Mouse (Mus musculus) bone marrow macrophage, adult 2 months (primary cell): Measurements from ENCODE around the gene Fbxo36. TPM values are rescaled to one million over a fixed set of nuclear protein-coding genes. Genes with fewer than 3 reads are reported as not detected.

Experiments used
- H3K27ac ChIP-seq: 2 replicates; pipeline ENCODE4 v1.5.1; 2012; ENCODE audit warnings: low read depth, low read length; ENCODE audit not compliant: insufficient read depth
- H3K4me1 ChIP-seq: 2 replicates; pipeline ENCODE4 v1.6.1; 2012; ENCODE audit warnings: low read length; ENCODE audit not compliant: control insufficient read depth, insufficient read depth
- H3K4me3 ChIP-seq: 2 replicates; pipeline ENCODE4 v1.5.1; 2012; ENCODE audit warnings: mild to moderate bottlenecking, low read length, moderate library complexity; ENCODE audit not compliant: insufficient read depth
- CTCF ChIP-seq: IDR thresholded peaks from 2 replicates; pipeline ENCODE4 v1.5.1; 2012; ENCODE audit warnings: low read depth, mild to moderate bottlenecking, low read length, moderate library complexity
- POLR2A ChIP-seq: IDR thresholded peaks from 2 replicates; pipeline ENCODE4 v1.6.1; 2012; ENCODE audit warnings: mild to moderate bottlenecking, low read depth, low read length, borderline replicate concordance
- polyA plus RNA-seq: library from polyadenylated mRNA; stranded (reverse); fragments of >200 nt; gene quantifications from 2 replicates; pipeline ENCODE4 v1.2.4, GENCODE M21; 2012; ENCODE audit not compliant: missing spikeins, insufficient read depth, insufficient read length

Gene Fbxo36
- polyA plus RNA-seq, 1 experiment, result 3.4 TPM

GRCm38 (mm10) chr1:84840018-84840664 is 500 bp downstream of the Fbxo36 start, which contains the start of gene Trip12:
Gene Trip12, minus strand, starts transcription at chr1:84840516.
- TF ChIP-seq POLR2A, result no peak
- TF ChIP-seq CTCF, result no peak
- H3K27ac ChIP-seq, result peak within 1 kb of the TSS; percentile 93
- H3K4me1 ChIP-seq, result peaks cover 7% of the 10 kb centered on the region
- H3K4me3 ChIP-seq, result peak within 1 kb of the TSS; percentile 87

GRCm38 (mm10) chr1:84841061-84841460 is 1.4 kb downstream of the Fbxo36 start:
- Histone ChIP-seq H3K4me3 (peak overlapping the region; percentile 2), H3K4me1 (peaks cover 7% of the 10 kb centered on the region), H3K27ac (no peak overlapping the region)
- TF ChIP-seq POLR2A, result no peak
- TF ChIP-seq CTCF, result no peak

- H3K27ac ChIP-seq, result no peak overlapping the region
- peaks cover 3% of the 10 kb centered on the region for H3K4me1 ChIP-seq
- no peak for TF ChIP-seq CTCF
- no peak for TF ChIP-seq POLR2A
- H3K4me3 ChIP-seq, result no peak overlapping the region
These were observed 3.7 kb downstream of the Fbxo36 start for GRCm38 (mm10) chr1:84843366-84843765.

GRCm38 (mm10) chr1:84847698-84848097 is 8.1 kb downstream of the Fbxo36 start:
- Histone ChIP-seq H3K4me3 (no peak overlapping the region), H3K4me1 (no peaks in the 10 kb centered on the region), H3K27ac (no peak overlapping the region)
- TF ChIP-seq POLR2A (no peak), CTCF (no peak)

- no peaks in the 10 kb centered on the region for H3K4me1 ChIP-seq
- H3K4me3 ChIP-seq, result no peak overlapping the region
- H3K27ac ChIP-seq, result no peak overlapping the region
- TF ChIP-seq CTCF, result no peak
- TF ChIP-seq POLR2A, result no peak
These were observed 8.7 kb downstream of the Fbxo36 start for GRCm38 (mm10) chr1:84848335-84848734.

- TF ChIP-seq POLR2A (no peak), CTCF (no peak)
- H3K27ac ChIP-seq, result no peak overlapping the region
- no peak overlapping the region for H3K4me3 ChIP-seq
- no peaks in the 10 kb centered on the region for H3K4me1 ChIP-seq
These were observed 9.3 kb downstream of the Fbxo36 start for GRCm38 (mm10) chr1:84848801-84849455.

GRCm38 (mm10) chr1:84849804-84850203 is 10.2 kb downstream of the Fbxo36 start:
- Histone ChIP-seq H3K4me1 (no peaks in the 10 kb centered on the region), H3K27ac (no peak overlapping the region), H3K4me3 (no peak overlapping the region)
- TF ChIP-seq POLR2A, result no peak
- TF ChIP-seq CTCF, result no peak

- no peak overlapping the region for H3K4me3 ChIP-seq
- no peaks in the 10 kb centered on the region for H3K4me1 ChIP-seq
- TF ChIP-seq CTCF, result no peak
- no peak for TF ChIP-seq POLR2A
- H3K27ac ChIP-seq, result no peak overlapping the region
These were observed 10.8 kb downstream of the Fbxo36 start for GRCm38 (mm10) chr1:84850471-84850870.

GRCm38 (mm10) chr1:84851512-84852235 is 12.0 kb downstream of the Fbxo36 start:
- no peak overlapping the region for H3K27ac ChIP-seq
- no peak overlapping the region for H3K4me3 ChIP-seq
- TF ChIP-seq POLR2A (no peak), CTCF (no peak)
- no peaks in the 10 kb centered on the region for H3K4me1 ChIP-seq

GRCm38 (mm10) chr1:84853721-84854120 is 14.1 kb downstream of the Fbxo36 start:
- TF ChIP-seq CTCF, result no peak
- no peak for TF ChIP-seq POLR2A
- no peak overlapping the region for H3K27ac ChIP-seq
- H3K4me3 ChIP-seq, result no peak overlapping the region
- no peaks in the 10 kb centered on the region for H3K4me1 ChIP-seq
